Mouse (Mus musculus) gastrocnemius, postnatal 4 days (tissue): Measurements from ENCODE around the gene Exoc3l. TPM values are rescaled to one million over a fixed set of nuclear protein-coding genes. Genes with fewer than 3 reads are reported as not detected.
A peak's percentile ranks its signal among the peaks of the same experiment; 100 is the strongest.

ENCODE experiments used
- DNase-seq, 2 experiments: peaks; one replicate each; pipeline ENCODE4 v3.0.0; 2021 to 2022; ENCODE audit warnings: low spot score in 2 of 2, mixed read lengths in 2 of 2
- long read RNA-seq, 2 experiments: library from polyadenylated mRNA; stranded (forward); transcript quantifications; one replicate each; pipeline ENCODE4 v2.0.0; 2021
- total RNA-seq, 2 experiments: library from RNA; stranded (reverse); gene quantifications; 2 replicates each; pipeline ENCODE4 v1.2.3; 2021

Gene Exoc3l
- 1 to 10 TPM; 8.1 to 8.7 TPM for total RNA-seq
- long read RNA-seq, experiment 1, partial matches to known transcripts, result 2 of 16 reads
- long read RNA-seq, experiment 1, other reads (novel, unspliced or antisense), result 11 of 16 reads
- long read RNA-seq, experiment 2, partial matches to known transcripts, result 5 of 15 reads
- long read RNA-seq, experiment 2, other reads (novel, unspliced or antisense), result 4 of 15 reads

GRCm38 (mm10) chr8:105295895-105296573 lies at the start of gene Exoc3l:
TSS of gene Exoc3l (minus strand) at chr8:105296101.
- no peak for DNase-seq

- DNase-seq, result no peak
Observed at GRCm38 (mm10) chr8:105345061-105345975, 49.4 kb upstream of the Exoc3l start.

- no peak for DNase-seq
Observed at GRCm38 (mm10) chr8:105343791-105344574, 48.1 kb upstream of the Exoc3l start.

- no peak for DNase-seq
Observed at GRCm38 (mm10) chr8:105342768-105343167, 46.9 kb upstream of the Exoc3l start.

- no peak for DNase-seq
Observed at GRCm38 (mm10) chr8:105341399-105341798, 45.5 kb upstream of the Exoc3l start.

- no peak for DNase-seq
Observed at GRCm38 (mm10) chr8:105339886-105340635, 44.2 kb upstream of the Exoc3l start.

- no peak for DNase-seq
Observed at GRCm38 (mm10) chr8:105338992-105339391, 43.1 kb upstream of the Exoc3l start.

GRCm38 (mm10) chr8:105336373-105337130 lies 40.7 kb upstream of the Exoc3l start:
- no peak for DNase-seq

- DNase-seq, result no peak
Observed at GRCm38 (mm10) chr8:105332523-105332922, 36.6 kb upstream of the Exoc3l start.

GRCm38 (mm10) chr8:105331931-105332330 lies 36.0 kb upstream of the Exoc3l start:
- no peak for DNase-seq

- DNase-seq, result no peak
Observed at GRCm38 (mm10) chr8:105331469-105331868, 35.6 kb upstream of the Exoc3l start.

- DNase-seq, result no peak
Observed at GRCm38 (mm10) chr8:105330325-105330724, 34.4 kb upstream of the Exoc3l start.

- no peak for DNase-seq
Observed at GRCm38 (mm10) chr8:105326968-105327367, 31.1 kb upstream of the Exoc3l start.

- DNase-seq, result peak; percentile 94 to 98
Observed at GRCm38 (mm10) chr8:105326141-105326672, 30.3 kb upstream of the Exoc3l start, which contains the start of the genes Lrrc29 and Tmem208. TSS of gene Lrrc29 (minus strand) at chr8:105326278. TSS of gene Tmem208 (plus strand) at chr8:105326354.

GRCm38 (mm10) chr8:105325641-105326093 lies 29.8 kb upstream of the Exoc3l start:
- DNase-seq, result no peak

- no peak for DNase-seq
Observed at GRCm38 (mm10) chr8:105323183-105323582, 27.3 kb upstream of the Exoc3l start.

GRCm38 (mm10) chr8:105318662-105319190 lies 22.8 kb upstream of the Exoc3l start:
- DNase-seq, result no peak

GRCm38 (mm10) chr8:105317941-105318340 lies 22.0 kb upstream of the Exoc3l start:
- DNase-seq, result no peak
